Mouse (Mus musculus) thymus, postnatal 0 days (tissue): Measurements from ENCODE around the gene Mfap2. TPM values are rescaled to one million over a fixed set of nuclear protein-coding genes. Genes with fewer than 3 reads are reported as not detected.
A peak's percentile ranks its signal among the peaks of the same experiment; 100 is the strongest.

Experiments
- DNase-seq: peaks from one replicate; pipeline ENCODE4 v3.0.0-alpha.2; 2015; ENCODE audit warnings: low spot score
- polyA plus RNA-seq: library from polyadenylated mRNA; unstranded; fragments of >200 nt; fragmentation: Nextera tagmentation; extraction: Ambion mirVana; gene quantifications from 2 replicates; pipeline ENCODE4 v1.2.1, GENCODE M21; 2015

Gene Mfap2
- 24.4 and 32.8 TPM in 2 replicates for polyA plus RNA-seq

- no peak for DNase-seq
Observed at GRCm38 (mm10) chr4:141010118-141010517, at the start of gene Mfap2. Gene Mfap2, plus strand, starts transcription at chr4:141010418.

- peak; percentile 96 for DNase-seq
Observed at GRCm38 (mm10) chr4:140960781-140961466, 49.3 kb upstream of the Mfap2 start, which contains the start of gene Sdhb. Gene Sdhb, plus strand, starts transcription at chr4:140961203.

DNA sequence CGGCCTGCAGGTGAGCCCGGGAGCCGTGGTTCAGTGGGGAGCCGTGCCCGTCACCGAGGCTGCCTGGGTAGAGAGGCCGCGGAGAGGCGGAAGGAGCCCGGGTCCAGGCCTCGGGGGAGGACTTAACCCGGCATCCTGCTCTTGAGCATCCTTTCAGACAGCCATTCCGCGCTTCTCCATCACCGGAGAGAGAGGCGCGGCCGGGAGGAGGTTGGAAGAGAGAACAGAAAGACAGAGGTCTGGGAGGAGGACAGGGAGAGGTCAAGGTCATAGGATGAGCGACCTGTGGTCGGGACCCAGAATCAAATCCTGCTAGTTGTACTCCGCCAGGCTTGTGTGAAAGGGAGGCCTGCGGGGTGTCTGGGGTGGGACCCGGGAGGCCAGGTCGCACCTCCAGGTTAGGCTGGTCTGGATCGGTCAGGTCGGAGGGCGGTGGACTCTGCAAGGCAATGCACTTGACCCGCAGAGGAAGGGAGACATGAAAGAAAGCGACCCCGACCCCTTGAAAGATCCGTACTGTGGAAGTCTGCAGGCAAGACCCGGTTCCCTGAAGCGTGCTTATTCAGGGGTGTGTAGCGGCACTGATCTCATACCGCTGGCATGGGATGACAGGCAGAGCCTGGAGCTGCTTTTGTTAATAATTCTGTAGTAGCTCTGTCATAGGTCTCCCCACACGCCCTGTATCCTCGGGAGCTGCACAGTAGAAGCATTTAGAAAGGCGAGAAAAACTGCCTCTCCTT is 48.6 kb upstream of the Mfap2 start:
- DNase-seq, result no peak

GRCm38 (mm10) chr4:140962207-140962909 is 47.9 kb upstream of the Mfap2 start:
- no peak for DNase-seq

GRCm38 (mm10) chr4:140962950-140963349 is 47.3 kb upstream of the Mfap2 start:
- DNase-seq, result no peak

DNA sequence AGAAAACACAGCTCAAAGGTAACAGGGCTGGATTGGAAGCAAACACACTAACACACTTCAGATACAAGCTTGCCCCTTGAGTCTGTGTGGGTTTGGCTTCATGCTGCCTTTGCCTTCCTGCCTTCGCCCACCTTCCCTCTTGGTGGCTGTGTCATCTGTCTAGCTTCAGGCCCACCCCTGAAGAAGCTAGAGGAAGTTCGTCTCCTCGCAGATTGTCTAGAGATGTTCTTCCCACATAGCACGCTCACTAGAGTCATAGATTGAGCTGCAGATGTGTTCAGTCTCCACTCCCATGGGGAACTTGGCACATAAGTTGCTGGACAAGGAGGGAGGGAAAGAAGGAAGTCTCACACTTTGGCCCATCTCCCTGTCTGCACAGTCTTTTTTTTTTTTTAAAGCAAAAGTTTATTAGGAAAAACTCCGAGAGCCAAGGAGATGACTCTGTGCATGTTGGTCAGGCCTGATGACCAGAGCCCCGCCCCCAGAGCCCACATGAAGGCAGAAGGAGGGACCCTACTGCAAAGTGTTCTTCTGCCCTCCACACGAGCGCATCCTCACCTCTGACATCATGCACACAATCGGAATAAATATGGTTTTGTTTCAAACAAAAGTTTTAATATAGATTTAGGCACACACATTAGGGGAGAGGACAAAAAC is 46.1 kb upstream of the Mfap2 start:
- no peak for DNase-seq

DNA sequence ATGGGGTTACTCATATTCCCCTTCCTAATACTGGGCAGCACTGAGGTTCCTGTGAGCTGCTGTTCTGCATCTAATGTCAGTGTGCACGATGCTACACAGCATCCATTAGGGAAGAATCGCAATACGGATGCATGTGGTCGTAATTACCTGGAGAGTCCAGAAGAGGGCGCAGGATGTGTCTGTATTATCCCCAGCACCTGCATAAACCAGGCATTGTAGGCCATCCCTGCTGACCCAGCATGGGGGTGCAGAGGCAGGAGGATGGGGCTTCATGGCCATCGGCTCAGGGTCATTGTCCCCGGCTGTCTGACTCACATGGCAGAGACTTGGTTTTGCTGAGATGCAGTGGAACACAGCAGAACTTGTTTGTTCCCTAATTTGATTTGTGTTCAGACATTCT is 45.6 kb upstream of the Mfap2 start:
- peak; percentile 71 for DNase-seq

DNA sequence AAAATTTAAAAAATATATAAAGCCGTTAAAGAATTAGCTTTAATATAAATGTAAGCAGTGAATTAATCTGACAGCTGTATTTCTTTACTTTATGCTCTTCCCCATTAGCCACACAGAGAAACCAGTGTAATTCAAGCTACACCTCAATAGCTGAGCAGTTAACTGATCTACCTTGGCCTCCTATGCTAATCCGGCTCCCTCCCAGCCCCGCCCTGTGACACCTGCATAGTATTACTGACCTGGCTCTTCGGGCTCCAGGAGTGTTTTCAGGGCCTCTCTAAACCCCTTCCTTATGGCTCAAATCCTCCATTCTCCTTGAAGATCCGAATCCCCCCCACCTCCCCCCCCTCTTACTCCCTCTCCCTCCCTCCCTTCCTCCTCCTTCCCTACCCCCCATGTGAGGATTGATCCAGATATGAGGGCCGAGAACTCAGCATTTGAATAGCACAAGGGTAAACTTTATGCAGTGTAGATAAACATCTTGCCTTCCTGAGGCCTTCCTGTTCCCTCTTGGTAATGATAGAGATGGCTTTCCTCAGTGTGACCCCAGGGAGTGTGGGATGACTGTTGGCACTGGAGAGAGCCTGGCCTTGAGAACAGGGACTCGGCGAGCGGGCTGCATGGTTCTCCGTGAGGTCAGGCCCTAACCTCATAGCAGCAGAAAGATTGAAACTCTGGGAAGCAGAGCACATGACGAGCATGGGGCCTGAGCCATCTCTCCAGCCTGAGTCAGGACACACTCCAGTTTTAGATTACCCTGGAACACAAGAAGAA is 42.6 kb upstream of the Mfap2 start:
- DNase-seq, result no peak

DNA sequence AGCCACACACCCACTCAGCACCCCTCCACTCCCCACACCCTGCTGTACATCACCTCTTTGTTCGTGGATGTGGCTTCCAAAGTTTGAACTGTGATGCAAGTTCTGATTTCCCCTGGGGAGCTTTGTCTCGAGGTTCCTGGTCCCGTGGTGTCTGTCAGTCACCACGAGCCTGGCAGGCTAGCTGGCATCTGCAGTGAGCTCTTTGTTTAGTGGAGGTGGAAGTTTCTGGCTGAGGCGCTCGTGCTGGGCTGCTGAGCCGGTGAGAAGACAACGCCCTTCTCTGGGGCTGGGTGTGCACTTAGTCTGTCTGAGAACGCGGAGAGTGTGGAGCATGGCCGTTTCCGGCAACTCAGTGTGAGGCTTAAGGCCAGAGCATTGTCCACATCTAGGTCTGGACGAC is 38.5 kb upstream of the Mfap2 start:
- no peak for DNase-seq

- no peak for DNase-seq
Observed at GRCm38 (mm10) chr4:140974408-140974807, 35.8 kb upstream of the Mfap2 start.

DNA sequence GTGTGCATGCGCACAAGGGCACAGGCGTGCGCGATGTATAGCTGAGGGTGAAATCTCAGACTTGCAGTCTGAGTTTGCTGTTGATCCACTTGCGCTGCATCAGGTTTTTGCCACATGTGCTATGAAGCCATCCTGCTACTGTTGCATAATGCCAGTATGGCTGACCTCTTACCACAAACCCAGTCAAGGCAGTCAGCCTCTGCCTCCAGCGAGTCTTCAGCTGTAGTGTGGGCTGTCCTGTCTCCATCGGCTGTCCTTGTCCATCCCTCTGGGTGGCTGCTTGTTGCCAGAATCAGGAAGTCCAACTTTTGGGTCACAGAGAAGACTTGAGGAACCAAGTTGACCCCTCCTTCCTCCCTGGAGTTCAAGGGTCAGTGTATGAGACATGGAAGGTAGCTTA is 34.9 kb upstream of the Mfap2 start:
- DNase-seq, result no peak

- no peak for DNase-seq
Observed at GRCm38 (mm10) chr4:140977278-140977677, 32.9 kb upstream of the Mfap2 start.

GRCm38 (mm10) chr4:140977886-140978692 is 32.1 kb upstream of the Mfap2 start:
- DNase-seq, result no peak

GRCm38 (mm10) chr4:140981605-140982004 is 28.6 kb upstream of the Mfap2 start:
- no peak for DNase-seq

DNA sequence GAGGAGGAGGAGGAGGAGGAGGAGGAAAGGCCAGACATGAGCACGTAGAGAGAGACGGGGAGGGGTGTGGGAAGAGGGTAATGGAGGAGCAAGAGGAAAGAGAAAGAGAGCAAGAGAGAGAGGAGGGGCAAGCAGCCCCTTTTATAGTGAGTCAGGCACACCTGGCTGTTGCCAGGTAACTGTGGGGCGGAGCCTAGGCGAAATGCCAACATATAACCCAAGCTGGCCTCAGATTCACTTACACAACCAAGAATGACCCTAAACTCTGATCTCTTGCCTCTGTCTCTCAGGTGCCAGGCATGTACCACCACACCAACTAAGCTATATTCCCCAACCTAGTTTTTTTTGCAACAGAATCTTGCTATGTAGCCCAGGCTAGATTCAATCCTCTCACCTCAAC is 27.4 kb upstream of the Mfap2 start:
- no peak for DNase-seq

DNA sequence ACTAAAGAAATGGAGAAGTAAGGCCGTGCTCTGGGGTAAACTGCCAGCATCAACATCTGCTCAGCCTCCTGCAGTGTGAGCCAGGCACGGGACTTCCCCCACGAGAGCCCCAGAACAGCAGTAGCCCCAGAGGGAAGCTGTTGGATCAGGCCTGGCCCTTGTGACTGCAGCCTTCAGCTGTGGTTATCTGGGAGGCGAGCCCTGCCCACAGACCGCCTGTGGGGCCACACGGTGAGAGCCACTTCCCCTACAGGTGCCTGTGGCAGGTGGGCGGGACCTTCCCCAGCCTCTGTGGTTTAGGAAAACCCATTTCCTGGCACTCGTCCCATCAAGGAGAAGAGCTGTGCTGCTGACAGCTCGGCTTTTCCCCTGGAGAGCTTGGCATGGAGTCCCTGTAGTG is 26.8 kb upstream of the Mfap2 start:
- DNase-seq, result peak; percentile 66

DNA sequence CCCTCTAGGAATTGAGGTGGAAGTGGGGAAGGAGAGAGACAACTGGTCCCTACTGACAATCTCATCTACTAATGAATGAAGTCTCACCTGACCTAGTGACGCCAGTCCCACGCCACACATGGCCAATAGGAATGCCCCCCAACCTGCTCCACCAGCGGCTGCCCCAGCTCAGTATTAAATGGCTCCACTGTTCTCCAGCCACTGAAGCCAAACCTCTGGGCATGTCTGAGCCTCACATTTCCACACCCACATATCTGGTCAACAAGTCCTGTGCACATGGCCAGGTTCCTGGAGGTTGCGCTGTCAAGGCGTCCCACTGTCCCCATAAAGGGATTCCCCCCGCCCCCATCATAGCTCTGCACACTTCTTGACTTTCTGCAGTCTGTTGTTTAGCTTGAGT is 25.7 kb upstream of the Mfap2 start:
- DNase-seq, result no peak

- DNase-seq, result no peak
Observed at GRCm38 (mm10) chr4:140986024-140986710, 24.1 kb upstream of the Mfap2 start.

- peak; percentile 81 for DNase-seq
Observed at GRCm38 (mm10) chr4:140986711-140987395, 23.4 kb upstream of the Mfap2 start, which contains the start of gene Atp13a2. Gene Atp13a2, plus strand, starts transcription at chr4:140986873.
